Mouse (Mus musculus) neural tube, embryonic 13.5 days (tissue): Measurements from ENCODE around the gene Teddm2. TPM values are rescaled to one million over a fixed set of nuclear protein-coding genes. Genes with fewer than 3 reads are reported as not detected.

Experiments
- ATAC-seq: fragments of 200-750 bp; cut with Nextera tagmentation; 2 replicates; pipeline ENCODE4 v1.8.0; 2017; ENCODE audit warnings: low read depth, mild to moderate bottlenecking, moderate TSS enrichment, moderate library complexity
- H3K27ac ChIP-seq: fragments of 300-500 bp; sonication (generic); replicated peaks from 2 replicates; pipeline ENCODE4 v1.5.1; 2015; ENCODE audit warnings: moderate library complexity, mild to moderate bottlenecking, inconsistent platforms
- H3K27me3 ChIP-seq: fragments of 300-500 bp; sonication (generic); 2 replicates; pipeline ENCODE4 v1.6.1; 2015; ENCODE audit warnings: mild to moderate bottlenecking, inconsistent platforms
- H3K36me3 ChIP-seq: fragments of 300-500 bp; sonication (generic); 2 replicates; pipeline ENCODE4 v1.6.1; 2015; ENCODE audit warnings: mild to moderate bottlenecking, inconsistent platforms
- H3K4me1 ChIP-seq: fragments of 300-500 bp; sonication (generic); replicated peaks from 2 replicates; pipeline ENCODE4 v1.6.1; 2015; ENCODE audit warnings: inconsistent platforms
- H3K4me2 ChIP-seq: fragments of 300-500 bp; sonication (generic); 2 replicates; pipeline ENCODE4 v1.6.1; 2015; ENCODE audit warnings: inconsistent platforms, mild to moderate bottlenecking, moderate library complexity
- H3K4me3 ChIP-seq: fragments of 300-500 bp; sonication (generic); 2 replicates; pipeline ENCODE4 v1.5.1; 2015; ENCODE audit warnings: mild to moderate bottlenecking, inconsistent platforms
- H3K9ac ChIP-seq: fragments of 300-500 bp; sonication (generic); 2 replicates; pipeline ENCODE4 v1.6.1; 2015; ENCODE audit warnings: moderate library complexity, mild to moderate bottlenecking, inconsistent platforms
- H3K9me3 ChIP-seq: fragments of 300-500 bp; sonication (generic); 2 replicates; pipeline ENCODE4 v1.6.1; 2016; ENCODE audit warnings: inconsistent platforms
- WGBS: fragments of 180-500 bp; shearing (Covaris S2); methylation state at CpG from one replicate; pipeline ENCODE4 v1.1.7; 2015; 5-methylcytosine and 5-hydroxymethylcytosine counted together
- microRNA-seq: library from miRNA; unstranded; fragments of <30 nt; microRNA quantifications from one replicate; pipeline ENCODE4, GENCODE M21; 2016
- polyA plus RNA-seq: library from polyadenylated mRNA; unstranded; fragments of >200 nt; fragmentation: Nextera tagmentation; extraction: Ambion mirVana; gene quantifications from 2 replicates; pipeline ENCODE4 v1.2.1, GENCODE M21; 2015

Teddm2 gene
- polyA plus RNA-seq, 1 experiment from 2014 or later: 1.4 TPM

DNA sequence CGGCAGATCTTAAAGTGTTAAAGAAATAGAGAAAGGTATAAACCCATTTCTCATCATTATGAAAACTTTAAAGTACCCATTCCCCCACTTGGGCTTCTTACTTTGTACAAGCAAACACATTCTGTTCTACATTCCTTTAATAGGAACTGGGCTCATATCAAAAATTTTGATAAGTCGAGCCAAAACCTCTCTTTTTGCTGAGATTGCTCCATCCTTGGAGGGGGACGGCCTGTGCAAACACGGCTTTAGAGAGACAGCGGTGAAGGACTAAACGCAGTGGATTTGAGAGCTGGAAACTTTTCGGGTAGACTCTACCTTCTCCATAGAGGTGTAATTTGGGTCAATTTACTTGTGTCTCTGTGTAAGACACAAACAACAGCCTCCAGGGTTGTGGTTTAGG, 97.3 kb downstream of the Teddm2 start:
- no peaks in the 10 kb centered on the region for H3K36me3 ChIP-seq
- WGBS: 83% methylated on average over 7 of the region's 7 CpGs
- no peak overlapping the region for H3K4me3 ChIP-seq
- H3K27me3 ChIP-seq: no peaks in the 10 kb centered on the region
- no peak overlapping the region for H3K4me2 ChIP-seq
- no peaks in the 10 kb centered on the region for H3K9me3 ChIP-seq
- H3K4me1 ChIP-seq: no peaks in the 10 kb centered on the region
- no peak for ATAC-seq
- no peak overlapping the region for H3K9ac ChIP-seq
- H3K27ac ChIP-seq: no peak overlapping the region

Small RNAs within 50 kb of the gene (microRNA-seq; reads per million reads assigned to microRNA genes)
- 11.6 reads per million, percentile 28 among the genes with 10 or more reads in this experiment for gene Mir8114

Other genes starting within 250 kb of the Teddm2 start
- 16.9 and 17.2 TPM in 2 replicates for gene Rgs8, start 247.2 kb downstream of the Teddm2 start, polyA plus RNA-seq
- gene Rgs16, start 159.9 kb downstream of the Teddm2 start, polyA plus RNA-seq: 22.9 and 28.1 TPM in 2 replicates
- 38.8 and 43.6 TPM in 2 replicates for gene Rnasel, start 150.8 kb downstream of the Teddm2 start, polyA plus RNA-seq
- gene Rgsl1, start 56.1 kb downstream of the Teddm2 start, polyA plus RNA-seq: 0.08 and 0.29 TPM in 2 replicates
- gene Teddm1b, start 25.9 kb downstream of the Teddm2 start, polyA plus RNA-seq: 0.29 and 0.39 TPM in 2 replicates
- not detected in 2 replicates for gene Teddm1a, start 8.5 kb downstream of the Teddm2 start, polyA plus RNA-seq
- gene Glul, start 284 bp downstream of the Teddm2 start, polyA plus RNA-seq: 150 and 177 TPM in 2 replicates